Mouse (Mus musculus) forebrain, postnatal 0 days (tissue): ENCODE measurements at regions not wholly inside any gene's neighbourhood (a gene's known extent, or its start where the extent isn't known, plus 50 kb on each side); places are given as distances from the start of the nearest gene placed in this dataset.

Source experiments
- ATAC-seq: fragments of 200-750 bp; cut with Nextera tagmentation; 2 replicates; pipeline ENCODE4 v1.8.0; 2017; ENCODE audit warnings: mild to moderate bottlenecking, moderate library complexity
- DNase-seq: peaks from one replicate; pipeline ENCODE4 v3.0.0-alpha.2; 2015
- H3K27ac ChIP-seq: fragments of 300-500 bp; sonication (generic); 2 replicates; pipeline ENCODE4 v1.5.1; 2014; ENCODE audit warnings: low read depth, mild to moderate bottlenecking, antibody characterized with exemption, low read length, moderate library complexity, mixed read lengths
- H3K27me3 ChIP-seq: fragments of 300-500 bp; sonication (generic); 2 replicates; pipeline ENCODE4 v1.6.1; 2014; ENCODE audit warnings: mild to moderate bottlenecking, low read length, mixed read lengths; ENCODE audit not compliant: insufficient read depth
- H3K36me3 ChIP-seq: fragments of 300-500 bp; sonication (generic); 2 replicates; pipeline ENCODE4 v1.6.1; 2014; ENCODE audit warnings: mild to moderate bottlenecking, moderate library complexity; ENCODE audit not compliant: insufficient read depth
- H3K4me1 ChIP-seq: fragments of 300-500 bp; sonication (generic); 2 replicates; pipeline ENCODE4 v1.6.1; 2014; ENCODE audit warnings: antibody characterized with exemption; ENCODE audit not compliant: insufficient read depth
- H3K4me2 ChIP-seq: fragments of 300-500 bp; sonication (generic); 2 replicates; pipeline ENCODE4 v1.6.1; 2014; ENCODE audit warnings: low read depth, mild to moderate bottlenecking, moderate library complexity
- H3K4me3 ChIP-seq: fragments of 300-500 bp; sonication (generic); 2 replicates; pipeline ENCODE4 v1.5.1; 2014; ENCODE audit warnings: low read depth, low read length, mixed read lengths
- H3K9ac ChIP-seq: fragments of 300-500 bp; sonication (generic); 2 replicates; pipeline ENCODE4 v1.6.1; 2014; ENCODE audit warnings: mild to moderate bottlenecking
- H3K9me3 ChIP-seq: fragments of 300-500 bp; sonication (generic); 2 replicates; pipeline ENCODE4 v1.6.1; 2016; ENCODE audit warnings: low read length
- CTCF ChIP-seq: sonication (generic); IDR thresholded peaks from 2 replicates; pipeline ENCODE4 v1.5.1; 2016; ENCODE audit warnings: antibody characterized with exemption, control low read depth, low read depth
- WGBS: fragments of 180-500 bp; shearing (Covaris S2); extraction: QIAGEN DNeasy Blood & Tissue Kit; methylation state at CpG from one replicate; pipeline ENCODE4 v1.1.7; 2014; 5-methylcytosine and 5-hydroxymethylcytosine counted together

DNA sequence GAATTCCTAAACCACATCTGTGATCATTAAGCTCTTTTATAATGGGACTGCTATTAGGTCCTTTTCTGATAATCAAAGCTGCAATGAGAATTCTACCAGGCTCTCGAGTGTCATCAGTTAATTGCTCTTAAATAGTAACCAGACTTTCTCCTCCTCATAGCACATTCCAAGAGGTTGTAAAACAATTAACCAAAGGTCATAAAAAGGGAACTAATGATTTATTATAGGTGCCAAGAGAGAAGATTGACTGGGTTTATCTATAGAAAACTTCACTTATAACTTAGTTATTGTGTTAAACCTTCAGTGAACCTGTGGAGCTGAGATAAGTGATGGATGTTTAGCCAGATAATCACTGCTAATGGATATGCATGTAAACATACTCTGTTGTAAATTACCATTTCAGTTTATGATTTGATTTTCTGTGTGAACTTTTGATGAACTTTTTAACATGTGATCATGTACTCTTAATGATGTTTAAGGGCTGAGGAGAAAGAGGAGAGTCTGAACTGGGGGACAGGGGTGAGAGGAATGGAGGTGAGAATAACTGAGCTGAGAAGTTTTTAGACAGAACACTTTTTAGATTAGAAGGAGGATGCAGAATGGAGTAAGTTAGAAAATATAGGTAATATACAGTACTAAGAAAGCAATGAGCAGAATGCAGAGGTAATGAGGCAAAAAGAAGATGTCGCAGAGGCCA is 228.4 kb upstream of the Cox7c start:
- Histone ChIP-seq H3K9ac (no peak overlapping the region), H3K36me3 (no peaks in the 10 kb centered on the region), H3K27me3 (no peaks in the 10 kb centered on the region), H3K9me3 (no peaks in the 10 kb centered on the region), H3K27ac (no peak overlapping the region), H3K4me2 (no peak overlapping the region), H3K4me3 (no peak overlapping the region), H3K4me1 (no peaks in the 10 kb centered on the region)
- WGBS = 78% methylated on average over 2 of the region's 2 CpGs
- DNase-seq (no peak), ATAC-seq (no peak)
- TF ChIP-seq CTCF = no peak

DNA sequence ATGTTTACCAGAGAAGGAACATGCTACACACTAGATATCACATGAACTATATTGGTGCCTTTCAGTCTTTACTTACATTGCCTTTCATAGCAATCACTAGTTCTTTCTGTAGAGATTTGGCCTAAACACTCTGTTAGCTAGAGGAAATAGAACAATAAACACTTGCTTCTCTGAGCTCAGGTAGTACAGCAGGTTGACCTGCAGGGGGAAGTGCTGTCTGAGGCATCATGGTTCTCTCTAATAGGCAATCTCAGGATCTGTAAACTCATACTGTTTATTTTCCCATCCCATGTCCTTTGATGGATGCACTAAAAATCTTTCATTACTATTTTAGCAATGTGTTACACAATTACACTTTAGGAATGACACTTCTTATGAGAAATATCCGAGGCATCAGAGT is 191.3 kb upstream of the Cox7c start:
- Histone ChIP-seq H3K27me3 (no peaks in the 10 kb centered on the region), H3K4me3 (no peak overlapping the region), H3K36me3 (no peaks in the 10 kb centered on the region), H3K4me1 (no peaks in the 10 kb centered on the region), H3K9me3 (no peaks in the 10 kb centered on the region), H3K27ac (no peak overlapping the region), H3K4me2 (no peak overlapping the region), H3K9ac (no peak overlapping the region)
- DNase-seq = peak; percentile 4
- peak; percentile 45; the same call in 1 of the 2 replicates for TF ChIP-seq CTCF
- 89% methylated on average over 1 of the region's 1 CpGs for WGBS
- ATAC-seq = no peak

DNA sequence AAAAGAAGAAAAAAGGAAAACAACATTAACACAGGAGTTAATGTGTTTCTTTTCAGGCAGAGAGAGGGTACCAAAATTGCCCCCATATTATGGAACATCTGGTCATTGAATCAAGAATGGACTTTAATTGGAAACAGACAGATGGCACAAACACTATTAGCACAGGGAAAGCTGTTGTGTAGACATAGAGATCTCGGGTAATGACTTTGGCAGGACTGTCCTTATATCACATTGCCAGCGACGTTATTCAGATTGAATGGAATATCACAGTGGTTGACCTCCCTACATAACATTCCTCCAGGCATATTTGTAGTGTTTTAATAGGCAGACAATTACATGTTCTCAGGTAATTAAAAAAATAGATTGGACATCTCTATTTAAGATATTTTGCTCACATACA is 158.9 kb upstream of the Cox7c start:
- Histone ChIP-seq H3K36me3 (no peaks in the 10 kb centered on the region), H3K9ac (no peak overlapping the region), H3K27ac (no peak overlapping the region), H3K4me1 (no peaks in the 10 kb centered on the region), H3K4me3 (no peak overlapping the region), H3K27me3 (no peaks in the 10 kb centered on the region), H3K4me2 (no peak overlapping the region), H3K9me3 (no peaks in the 10 kb centered on the region)
- no peak for ATAC-seq
- WGBS = 44% methylated on average over 3 of the region's 3 CpGs
- TF ChIP-seq CTCF = no peak
- DNase-seq = no peak

DNA sequence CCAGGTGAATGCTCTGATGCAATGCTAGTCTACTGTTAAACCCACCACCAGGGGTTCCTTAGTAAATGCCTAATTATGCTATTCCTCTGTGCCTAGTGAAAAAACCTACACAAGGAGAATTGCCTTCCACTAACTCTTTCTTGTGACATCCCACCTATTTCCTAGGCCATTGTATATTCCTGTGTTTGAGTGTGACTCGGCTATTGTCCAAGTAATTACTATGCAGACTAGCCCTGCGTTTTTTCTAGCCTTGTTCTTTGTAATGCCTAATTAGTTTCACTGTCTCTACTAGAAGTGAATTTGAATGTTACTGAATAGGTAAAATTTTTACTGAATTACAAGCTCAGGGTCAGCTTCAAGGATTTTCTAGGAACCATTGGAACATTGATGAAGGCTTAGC is 133.8 kb upstream of the Cox7c start:
- Histone ChIP-seq H3K4me1 (no peaks in the 10 kb centered on the region), H3K4me3 (no peak overlapping the region), H3K36me3 (no peaks in the 10 kb centered on the region), H3K4me2 (no peak overlapping the region), H3K27ac (no peak overlapping the region), H3K9ac (no peak overlapping the region), H3K9me3 (no peaks in the 10 kb centered on the region), H3K27me3 (no peaks in the 10 kb centered on the region)
- 24% methylated on average over 2 of the region's 2 CpGs for WGBS
- no peak for TF ChIP-seq CTCF
- no peak for ATAC-seq
- no peak for DNase-seq

DNA sequence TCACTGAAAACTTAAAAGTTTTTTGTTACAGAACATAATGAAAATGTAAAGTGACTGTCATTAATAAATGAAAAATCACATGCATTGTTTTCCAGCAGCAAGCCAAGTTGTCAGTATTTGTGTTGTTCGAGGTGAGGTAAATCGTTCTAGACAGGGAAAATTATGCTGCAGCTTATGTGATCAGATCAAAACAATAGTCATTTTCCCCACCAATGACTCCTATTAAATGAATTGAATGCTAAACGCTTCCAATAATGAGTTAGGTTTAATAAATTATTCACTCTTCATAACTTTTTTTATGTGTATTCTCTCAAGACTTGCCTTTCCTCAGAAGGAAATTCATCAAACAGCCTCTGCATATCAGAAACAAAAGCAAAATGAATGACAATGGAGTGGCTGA is 100.6 kb upstream of the Cox7c start:
- DNase-seq (no peak), ATAC-seq (no peak)
- Histone ChIP-seq H3K9me3 (no peaks in the 10 kb centered on the region), H3K4me1 (no peaks in the 10 kb centered on the region), H3K9ac (no peak overlapping the region), H3K27me3 (no peaks in the 10 kb centered on the region), H3K4me2 (no peak overlapping the region), H3K27ac (no peak overlapping the region), H3K4me3 (no peak overlapping the region), H3K36me3 (no peaks in the 10 kb centered on the region)
- no peak for TF ChIP-seq CTCF
- 64% methylated on average over 3 of the region's 3 CpGs for WGBS

DNA sequence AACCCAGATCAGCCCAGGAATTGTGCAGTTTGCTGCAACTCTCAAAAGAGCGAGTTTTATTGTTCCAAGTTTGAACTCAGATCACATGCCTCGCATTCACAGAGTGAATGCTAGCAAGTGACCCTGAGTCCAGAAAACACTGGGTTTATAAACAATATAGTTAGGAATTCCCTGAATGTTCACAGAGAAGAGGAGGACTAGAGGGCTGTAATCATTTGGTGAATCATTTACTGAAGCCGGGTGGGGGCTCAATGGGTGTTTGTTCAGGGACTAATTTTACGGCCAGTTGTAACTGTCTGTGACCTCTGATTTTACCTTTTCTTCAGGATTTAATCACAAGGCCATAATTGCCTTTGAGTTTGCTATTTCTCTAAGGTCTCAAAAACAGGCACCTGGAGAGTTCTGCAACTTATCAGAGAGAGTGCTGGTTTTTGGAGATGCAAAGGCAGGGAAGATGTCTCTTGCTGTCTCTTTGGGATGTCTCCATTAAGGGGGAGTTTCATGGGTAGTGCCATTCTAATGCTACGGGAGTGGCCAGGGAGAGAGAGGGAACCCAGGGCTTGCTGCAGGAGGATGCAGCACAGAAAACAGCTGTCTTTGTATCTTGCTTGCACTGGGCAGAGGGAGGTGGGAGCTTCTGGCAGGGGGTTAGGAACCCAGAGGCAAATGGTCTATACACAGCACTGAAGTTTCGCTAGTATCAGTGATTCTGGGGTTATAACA is 64.8 kb upstream of the Cox7c start:
- Histone ChIP-seq H3K27me3 (no peaks in the 10 kb centered on the region), H3K4me3 (no peak overlapping the region), H3K9me3 (no peaks in the 10 kb centered on the region), H3K27ac (no peak overlapping the region), H3K36me3 (no peaks in the 10 kb centered on the region), H3K4me2 (no peak overlapping the region), H3K4me1 (no peaks in the 10 kb centered on the region), H3K9ac (no peak overlapping the region)
- TF ChIP-seq CTCF = no peak
- 84% methylated on average over 6 of the region's 6 CpGs for WGBS
- ATAC-seq = no peak
- DNase-seq = no peak

DNA sequence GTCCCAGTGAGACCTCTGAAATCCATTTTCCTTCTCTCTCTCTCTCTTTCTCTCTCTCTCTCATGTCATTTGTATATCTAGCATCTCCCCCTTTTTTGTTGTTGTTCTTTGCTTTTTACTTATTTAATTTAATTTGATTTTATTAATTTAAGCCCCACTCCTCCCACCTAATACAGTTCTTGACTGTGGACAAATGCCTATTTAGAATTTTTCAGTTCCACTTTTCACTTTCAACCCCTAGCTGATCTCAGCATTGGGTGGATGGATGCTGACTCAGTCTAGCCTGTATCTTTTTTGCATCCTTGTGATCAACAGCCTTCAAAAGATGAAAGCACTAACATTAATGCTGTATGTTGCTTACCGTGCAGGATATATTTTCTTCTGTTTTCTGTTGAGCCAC is 55.5 kb upstream of the Cox7c start:
- Histone ChIP-seq H3K4me2 (no peak overlapping the region), H3K9me3 (no peaks in the 10 kb centered on the region), H3K27ac (no peak overlapping the region), H3K4me3 (no peak overlapping the region), H3K36me3 (no peaks in the 10 kb centered on the region), H3K4me1 (no peaks in the 10 kb centered on the region), H3K27me3 (no peaks in the 10 kb centered on the region), H3K9ac (no peak overlapping the region)
- DNase-seq (no peak), ATAC-seq (no peak)
- 79% methylated on average over 1 of the region's 1 CpGs for WGBS
- TF ChIP-seq CTCF = no peak
